Mouse (Mus musculus): ENCODE results near the gene Atp6v0a1.

- TF ChIP-seq POLR2A (IDR thresholded peaks at IDR 0.05; ENCODE audit: low read depth, low read length) = no peak
- TF ChIP-seq CTCF (IDR thresholded peaks at IDR 0.05; ENCODE audit: borderline replicate concordance, insufficient read depth, low read length) = no peak
Measured at GRCm38 (mm10) chr11:101052751-101053473, 43.7 kb downstream of the Atp6v0a1 start.
